Mouse (Mus musculus) lung, postnatal 0 days (tissue): ENCODE measurements around the gene Trp53. TPM values are rescaled to one million over a fixed set of nuclear protein-coding genes. Genes with fewer than 3 reads are reported as not detected.
A peak's percentile ranks its signal among the peaks of the same experiment; 100 is the strongest.

Experiments
- ATAC-seq: fragments of 200-750 bp; cut with Nextera tagmentation; 2 replicates; pipeline ENCODE4 v1.8.0; 2017; ENCODE audit warnings: moderate library complexity
- DNase-seq: peaks from one replicate; pipeline ENCODE4 v3.0.0-alpha.2; 2016; ENCODE audit warnings: low spot score
- H3K27ac ChIP-seq: fragments of 300-500 bp; sonication (generic); 2 replicates; pipeline ENCODE4 v1.5.1; 2014; ENCODE audit warnings: antibody characterized with exemption, mild to moderate bottlenecking, low read length, mixed read lengths
- H3K27me3 ChIP-seq: fragments of 300-500 bp; sonication (generic); replicated peaks from 2 replicates; pipeline ENCODE4 v1.6.1; 2014; ENCODE audit warnings: low read length, mixed read lengths; ENCODE audit not compliant: insufficient read depth
- H3K36me3 ChIP-seq: fragments of 300-500 bp; sonication (generic); 2 replicates; pipeline ENCODE4 v1.6.1; 2014; ENCODE audit warnings: low read length, mixed read lengths; ENCODE audit not compliant: insufficient read depth
- H3K4me1 ChIP-seq: fragments of 300-500 bp; sonication (generic); 2 replicates; pipeline ENCODE4 v1.6.1; 2014; ENCODE audit warnings: antibody characterized with exemption, low read depth, low read length, mixed read lengths; ENCODE audit not compliant: insufficient read depth
- H3K4me2 ChIP-seq: fragments of 300-500 bp; sonication (generic); replicated peaks from 2 replicates; pipeline ENCODE4 v1.6.1; 2014; ENCODE audit warnings: low read depth, mild to moderate bottlenecking, low read length, moderate library complexity, mixed read lengths
- H3K4me3 ChIP-seq: fragments of 300-500 bp; sonication (generic); 2 replicates; pipeline ENCODE4 v1.5.1; 2014; ENCODE audit warnings: low read depth, low read length
- H3K9ac ChIP-seq: fragments of 300-500 bp; sonication (generic); replicated peaks from 2 replicates; pipeline ENCODE4 v1.6.1; 2014; ENCODE audit warnings: low read depth, mild to moderate bottlenecking
- H3K9me3 ChIP-seq: fragments of 300-500 bp; sonication (generic); 2 replicates; pipeline ENCODE4 v1.6.1; 2016; ENCODE audit warnings: low read length, mixed read lengths
- CTCF ChIP-seq: IDR thresholded peaks from 2 replicates; pipeline ENCODE4 v1.5.1; 2016; ENCODE audit warnings: antibody characterized with exemption, mild to moderate bottlenecking
- EP300 ChIP-seq: IDR thresholded peaks from 2 replicates; pipeline ENCODE4 v1.6.1; 2016; ENCODE audit warnings: antibody characterized with exemption, mild to moderate bottlenecking, control low read depth
- WGBS: fragments of 180-500 bp; shearing (Covaris S2); extraction: QIAGEN DNeasy Blood & Tissue Kit; methylation state at CpG from one replicate; pipeline ENCODE4 v1.1.7; 2014; 5-methylcytosine and 5-hydroxymethylcytosine counted together
- microRNA counts: library from miRNA; unstranded; fragments of <30 nt; microRNA quantifications from one replicate; lab custom pipeline; 2015
- microRNA-seq: library from miRNA; unstranded; fragments of <30 nt; microRNA quantifications from one replicate; pipeline ENCODE4, GENCODE M21; 2016
- polyA plus RNA-seq: library from polyadenylated mRNA; unstranded; fragments of >200 nt; fragmentation: Nextera tagmentation; extraction: Ambion mirVana; gene quantifications from 2 replicates; pipeline ENCODE4 v1.2.1, GENCODE M21; 2015

Gene Trp53
- polyA plus RNA-seq, 1 experiment from 2014 or later: 39.8 TPM

- no peaks in the 10 kb centered on the region for H3K9me3 ChIP-seq
- H3K27me3 ChIP-seq: no peaks in the 10 kb centered on the region
- peak; percentile 83 for DNase-seq
- no peaks in the 10 kb centered on the region for H3K4me1 ChIP-seq
- 34% methylated on average over 6 of the region's 6 CpGs for WGBS
- no peak overlapping the region for H3K27ac ChIP-seq
- H3K36me3 ChIP-seq: no peaks in the 10 kb centered on the region
- no peak for ATAC-seq
- peak; percentile 98 for TF ChIP-seq CTCF
- no peak for TF ChIP-seq EP300
- H3K9ac ChIP-seq: no peak overlapping the region
- no peak overlapping the region for H3K4me3 ChIP-seq
- no peak overlapping the region for H3K4me2 ChIP-seq
Observed at GRCm38 (mm10) chr11:69628286-69628685, 48.1 kb downstream of the Trp53 start.

GRCm38 (mm10) chr11:69629802-69630201 is 49.6 kb downstream of the Trp53 start:
- TF ChIP-seq EP300 (no peak), CTCF (peak; percentile 67)
- Histone ChIP-seq H3K4me1 (no peaks in the 10 kb centered on the region; the same call in 1 of the 2 replicates), H3K9ac (no peak overlapping the region), H3K4me2 (no peak overlapping the region), H3K36me3 (no peaks in the 10 kb centered on the region), H3K9me3 (no peaks in the 10 kb centered on the region), H3K27me3 (no peaks in the 10 kb centered on the region), H3K27ac (no peak overlapping the region), H3K4me3 (no peak overlapping the region)
- WGBS: 76% methylated on average over 1 of the region's 1 CpGs
- DNase-seq: peak; percentile 49
- no peak for ATAC-seq

GRCm38 (mm10) chr11:69632284-69633089 is 52.3 kb downstream of the Trp53 start, which contains the start of gene Fxr2:
Gene Fxr2 (plus strand): TSS chr11:69632990.
- WGBS: under 1% methylated on average over 22 of the region's 56 CpGs
- Histone ChIP-seq H3K4me3 (peak within 1 kb of the TSS; percentile 77), H3K27ac (peak within 1 kb of the TSS; percentile 96), H3K36me3 (no peaks in the 10 kb centered on the region), H3K9me3 (no peaks in the 10 kb centered on the region), H3K9ac (peak within 1 kb of the TSS; percentile 88), H3K27me3 (no peaks in the 10 kb centered on the region), H3K4me1 (no peaks in the 10 kb centered on the region; the same call in 1 of the 2 replicates), H3K4me2 (peak within 1 kb of the TSS; percentile 85)
- DNase-seq (peak; percentile 99), ATAC-seq (peak; percentile 96)
- TF ChIP-seq EP300 (no peak), CTCF (peak; percentile 90)

- Histone ChIP-seq H3K9ac (peak overlapping the region; percentile 88), H3K27me3 (no peaks in the 10 kb centered on the region), H3K27ac (peak overlapping the region; percentile 96), H3K4me2 (peak overlapping the region; percentile 85), H3K4me3 (peak overlapping the region; percentile 77), H3K9me3 (no peaks in the 10 kb centered on the region), H3K36me3 (no peaks in the 10 kb centered on the region), H3K4me1 (no peaks in the 10 kb centered on the region; the same call in 1 of the 2 replicates)
- peak; percentile 74 for DNase-seq
- WGBS: 2% methylated on average over 39 of the region's 50 CpGs
- peak; percentile 73 for ATAC-seq
- TF ChIP-seq CTCF: no peak; the same call in 1 of the 2 replicates
- no peak for TF ChIP-seq EP300
Observed at GRCm38 (mm10) chr11:69633128-69633866, 53.1 kb downstream of the Trp53 start.

- no peak for TF ChIP-seq CTCF
- TF ChIP-seq EP300: no peak
Observed at GRCm38 (mm10) chr11:69635471-69635870, 55.3 kb downstream of the Trp53 start.

More at GRCm38 (mm10) chr11:69635471-69635870, 55.3 kb downstream of the Trp53 start:
- WGBS: 49% methylated on average over 3 of the region's 3 CpGs
- Histone ChIP-seq H3K4me1 (no peaks in the 10 kb centered on the region; the same call in 1 of the 2 replicates), H3K9ac (no peak overlapping the region), H3K4me2 (no peak overlapping the region), H3K27me3 (no peaks in the 10 kb centered on the region), H3K27ac (no peak overlapping the region), H3K4me3 (no peak overlapping the region), H3K36me3 (no peaks in the 10 kb centered on the region), H3K9me3 (no peaks in the 10 kb centered on the region)
- DNase-seq (no peak), ATAC-seq (no peak)

MicroRNA genes within 50 kb of the gene (microRNA counts, 519-probe panel; counts per million panel counts)
- microRNA mmu-miR-467f (lab: Ali Mortazavi, UCI): 3,336 counts per million, percentile 19 among the panel's probes with 10 or more counts

Small RNA genes within 50 kb of the gene (microRNA-seq; reads per million reads assigned to microRNA genes)
- gene Mir467f: not detected

Other genes with a start within 250 kb of the Trp53 start
- gene Rnf227, start 239.9 kb upstream of the Trp53 start, polyA plus RNA-seq: 5.7 and 6.6 TPM in 2 replicates
- gene Chd3, start 211.0 kb upstream of the Trp53 start, polyA plus RNA-seq: 29.9 and 38.4 TPM in 2 replicates
- gene Naa38, start 184.9 kb upstream of the Trp53 start, polyA plus RNA-seq: 126 and 142 TPM in 2 replicates
- gene Cyb5d1, start 184.7 kb upstream of the Trp53 start, polyA plus RNA-seq: 16.3 and 16.5 TPM in 2 replicates
- 96.5 and 101 TPM in 2 replicates for gene Tmem88, start 182.1 kb upstream of the Trp53 start, polyA plus RNA-seq
- 29.4 and 34.9 TPM in 2 replicates for gene Kdm6b, start 166.7 kb upstream of the Trp53 start, polyA plus RNA-seq
- 1.3 and 2.2 TPM in 2 replicates for gene Dnah2, start 31.2 kb upstream of the Trp53 start, polyA plus RNA-seq
- gene Efnb3, start 20.2 kb upstream of the Trp53 start, polyA plus RNA-seq: 0.80 and 1.0 TPM in 2 replicates
- gene Wrap53, start 104 bp upstream of the Trp53 start, polyA plus RNA-seq: 13.8 and 14.3 TPM in 2 replicates
- gene Atp1b2, start 25.6 kb downstream of the Trp53 start, polyA plus RNA-seq: 7.5 and 8.1 TPM in 2 replicates
- gene Shbg, start 37.5 kb downstream of the Trp53 start, polyA plus RNA-seq: not detected in 2 replicates
- 14.4 and 16.3 TPM in 2 replicates for gene Sat2, start 41.7 kb downstream of the Trp53 start, polyA plus RNA-seq
- 16.3 and 17.9 TPM in 2 replicates for gene Fxr2, start 52.6 kb downstream of the Trp53 start, polyA plus RNA-seq
- 0.14 and 0.17 TPM in 2 replicates for gene Sox15, start 75.0 kb downstream of the Trp53 start, polyA plus RNA-seq
- gene Mpdu1, start 82.3 kb downstream of the Trp53 start, polyA plus RNA-seq: 57.3 and 61.3 TPM in 2 replicates
- gene Cd68, start 85.8 kb downstream of the Trp53 start, polyA plus RNA-seq: 41.9 and 43.6 TPM in 2 replicates
- gene Eif4a1, start 92.1 kb downstream of the Trp53 start, polyA plus RNA-seq: 283 and 286 TPM in 2 replicates
- gene Senp3, start 101.7 kb downstream of the Trp53 start, polyA plus RNA-seq: 36.0 and 37.8 TPM in 2 replicates
- gene Tnfsf13, start 105.4 kb downstream of the Trp53 start, polyA plus RNA-seq: 4.4 and 6.7 TPM in 2 replicates
- 12.0 and 13.6 TPM in 2 replicates for gene Tnfsf12, start 115.5 kb downstream of the Trp53 start, polyA plus RNA-seq
- gene Tnfsfm13, start 115.7 kb downstream of the Trp53 start, polyA plus RNA-seq: 11.9 and 13.1 TPM in 2 replicates
- gene Polr2a, start 178.3 kb downstream of the Trp53 start, polyA plus RNA-seq: 14.0 and 15.3 TPM in 2 replicates
- gene Slc35g3, start 181.6 kb downstream of the Trp53 start, polyA plus RNA-seq: 1.0 TPM in 2 replicates
- 6.6 and 7.6 TPM in 2 replicates for gene Zbtb4, start 185.6 kb downstream of the Trp53 start, polyA plus RNA-seq
- 15.6 and 16.2 TPM in 2 replicates for gene Chrnb1, start 215.6 kb downstream of the Trp53 start, polyA plus RNA-seq
- gene Fgf11, start 221.5 kb downstream of the Trp53 start, polyA plus RNA-seq: 0.57 and 0.95 TPM in 2 replicates
- 14.3 and 14.9 TPM in 2 replicates for gene Tmem102, start 225.3 kb downstream of the Trp53 start, polyA plus RNA-seq
- not detected in 2 replicates for gene Gm39566, start 234.9 kb downstream of the Trp53 start, polyA plus RNA-seq
- gene Spem2, start 238.1 kb downstream of the Trp53 start, polyA plus RNA-seq: not detected in 2 replicates
- gene Spem1, start 241.8 kb downstream of the Trp53 start, polyA plus RNA-seq: not detected in 2 replicates